Mouse (Mus musculus) layer of hippocampus, adult 9-10 months (tissue): ENCODE measurements around the gene Nuak1.

Experiments used
- DNase-seq: peaks from one replicate; pipeline ENCODE4 v3.0.0; 2022; ENCODE audit warnings: low spot score

Nuak1 gene

GRCm38 (mm10) chr10:84381276-84381798 lies 59.1 kb downstream of the Nuak1 start:
- no peak for DNase-seq

- DNase-seq, result no peak
Observed at GRCm38 (mm10) chr10:84379366-84379765, 61.0 kb downstream of the Nuak1 start.

- no peak for DNase-seq
Observed at GRCm38 (mm10) chr10:84377956-84378355, 62.4 kb downstream of the Nuak1 start.

- DNase-seq, result no peak
Observed at GRCm38 (mm10) chr10:84376346-84376745, 64.1 kb downstream of the Nuak1 start.

GRCm38 (mm10) chr10:84374996-84375395 lies 65.4 kb downstream of the Nuak1 start:
- DNase-seq, result no peak

GRCm38 (mm10) chr10:84373476-84373875 lies 66.9 kb downstream of the Nuak1 start:
- DNase-seq, result no peak

GRCm38 (mm10) chr10:84372161-84373095 lies 68.0 kb downstream of the Nuak1 start:
- no peak for DNase-seq

GRCm38 (mm10) chr10:84371681-84372160 lies 68.7 kb downstream of the Nuak1 start:
- no peak for DNase-seq

- no peak for DNase-seq
Observed at GRCm38 (mm10) chr10:84371230-84371629, 69.2 kb downstream of the Nuak1 start.

GRCm38 (mm10) chr10:84369646-84370314 lies 70.6 kb downstream of the Nuak1 start:
- DNase-seq, result no peak

- DNase-seq, result no peak
Observed at GRCm38 (mm10) chr10:84368185-84368584, 72.2 kb downstream of the Nuak1 start.

- DNase-seq, result no peak
Observed at GRCm38 (mm10) chr10:84365166-84365865, 75.1 kb downstream of the Nuak1 start.

GRCm38 (mm10) chr10:84363833-84364232 lies 76.6 kb downstream of the Nuak1 start:
- DNase-seq, result no peak

GRCm38 (mm10) chr10:84360953-84361352 lies 79.4 kb downstream of the Nuak1 start:
- DNase-seq, result no peak

- DNase-seq, result no peak
Observed at GRCm38 (mm10) chr10:84360391-84360790, 80.0 kb downstream of the Nuak1 start.

GRCm38 (mm10) chr10:84358738-84359120 lies 81.7 kb downstream of the Nuak1 start:
- no peak for DNase-seq

- peak; percentile 88 for DNase-seq
Observed at GRCm38 (mm10) chr10:84357997-84358737, 82.2 kb downstream of the Nuak1 start.

- no peak for DNase-seq
Observed at GRCm38 (mm10) chr10:84357593-84357992, 82.8 kb downstream of the Nuak1 start.

GRCm38 (mm10) chr10:84354323-84354722 lies 86.1 kb downstream of the Nuak1 start:
- no peak for DNase-seq

- no peak for DNase-seq
Observed at GRCm38 (mm10) chr10:84345730-84346129, 94.7 kb downstream of the Nuak1 start.

- no peak for DNase-seq
Observed at GRCm38 (mm10) chr10:84343536-84343935, 96.9 kb downstream of the Nuak1 start.
